Mouse (Mus musculus) ES-Bruce4 (cell line): ENCODE data around the gene Glo1.

ENCODE experiments used
- CTCF ChIP-seq: IDR thresholded peaks from one replicate; pipeline ENCODE4 v1.8.1; 2011; ENCODE audit warnings: low read depth, low read length
- POLR2A ChIP-seq: IDR thresholded peaks from one replicate; pipeline ENCODE4 v1.8.1; 2011; ENCODE audit warnings: low read length; ENCODE audit not compliant: insufficient read depth

- TF ChIP-seq CTCF (no peak), POLR2A (no peak)
Observed at GRCm38 (mm10) chr17:30581201-30581600, 45.5 kb downstream of the Glo1 start.
